Mouse (Mus musculus) left cerebral cortex, adult 18-20 months (tissue): ENCODE data around the gene Cutal. TPM values are rescaled to one million over a fixed set of nuclear protein-coding genes. Genes with fewer than 3 reads are reported as not detected.
"Not testable (repeated sequence)": the region's sequence is repeated elsewhere in the genome, so short reads cannot be mapped to it uniquely, and the experiment has no call there.

Experiments
- DNase-seq, 2 experiments: peaks; one replicate each; pipeline ENCODE4 v3.0.0; 2021 to 2022; ENCODE audit warnings: low spot score in 2 of 2, mixed read lengths in 1 of 2
- long read RNA-seq, 2 experiments: library from polyadenylated mRNA; stranded (forward); transcript quantifications; one replicate each; pipeline ENCODE4 v2.0.0; 2021
- total RNA-seq, 2 experiments: library from RNA; stranded (reverse); gene quantifications; 2 replicates each; pipeline ENCODE4 v1.2.3; 2021

Cutal gene
- total RNA-seq = under 1 TPM; 0.23 to 0.53 TPM
- long read RNA-seq, experiment 1, partial matches to known transcripts = 0 of 1 reads
- long read RNA-seq, experiment 1, other reads (novel, unspliced or antisense) = 1 of 1 reads
- long read RNA-seq, experiment 2 = 0 reads

GRCm38 (mm10) chr2:34874271-34874670, at the start of gene Cutal:
TSS of gene Cutal (plus strand) at chr2:34874396.
- no peak for DNase-seq

GRCm38 (mm10) chr2:34825827-34826459, 48.3 kb upstream of the Cutal start, which contains the start of gene Fbxw2:
TSS of gene Fbxw2 (minus strand) at chr2:34826311.
- DNase-seq = peak; percentile 92 to 94

GRCm38 (mm10) chr2:34826460-34827231, 47.5 kb upstream of the Cutal start:
- peak in 1 of 2 experiments; percentile 4 for DNase-seq

- no peak for DNase-seq
Observed at GRCm38 (mm10) chr2:34827591-34827990, 46.6 kb upstream of the Cutal start.

- DNase-seq = no peak
Observed at GRCm38 (mm10) chr2:34828026-34828425, 46.2 kb upstream of the Cutal start.

GRCm38 (mm10) chr2:34830066-34830465, 44.1 kb upstream of the Cutal start:
- DNase-seq = not testable (repeated sequence)

- not testable (repeated sequence) for DNase-seq
Observed at GRCm38 (mm10) chr2:34832766-34833457, 41.3 kb upstream of the Cutal start, which contains the start of gene Gm34653. TSS of gene Gm34653 (plus strand) at chr2:34833007.

- no peak for DNase-seq
Observed at GRCm38 (mm10) chr2:34833624-34834023, 40.6 kb upstream of the Cutal start.

- no peak for DNase-seq
Observed at GRCm38 (mm10) chr2:34835669-34836068, 38.5 kb upstream of the Cutal start.

GRCm38 (mm10) chr2:34840143-34840542, 34.1 kb upstream of the Cutal start:
- not testable (repeated sequence) for DNase-seq

GRCm38 (mm10) chr2:34841706-34842105, 32.5 kb upstream of the Cutal start:
- DNase-seq = peak; percentile 34 to 50

- DNase-seq = peak; percentile 18
Observed at GRCm38 (mm10) chr2:34843211-34843939, 30.8 kb upstream of the Cutal start.

- no peak for DNase-seq
Observed at GRCm38 (mm10) chr2:34847702-34848101, 26.5 kb upstream of the Cutal start.

- DNase-seq = no peak
Observed at GRCm38 (mm10) chr2:34855265-34855664, 18.9 kb upstream of the Cutal start.

- DNase-seq = no peak
Observed at GRCm38 (mm10) chr2:34857728-34858127, 16.5 kb upstream of the Cutal start.

- DNase-seq = no peak
Observed at GRCm38 (mm10) chr2:34869680-34870079, 4.5 kb upstream of the Cutal start.

- DNase-seq = peak; percentile 87 to 91
Observed at GRCm38 (mm10) chr2:34870520-34871474, 3.4 kb upstream of the Cutal start.

- DNase-seq = no peak
Observed at GRCm38 (mm10) chr2:34874816-34875345, 685 bp downstream of the Cutal start, which contains the start of gene Psmd5. TSS of gene Psmd5 (minus strand) at chr2:34874968.

- DNase-seq = no peak
Observed at GRCm38 (mm10) chr2:34880054-34880453, 5.9 kb downstream of the Cutal start.
